Mouse (Mus musculus): ENCODE measurements around the gene Akap1.

DNA sequence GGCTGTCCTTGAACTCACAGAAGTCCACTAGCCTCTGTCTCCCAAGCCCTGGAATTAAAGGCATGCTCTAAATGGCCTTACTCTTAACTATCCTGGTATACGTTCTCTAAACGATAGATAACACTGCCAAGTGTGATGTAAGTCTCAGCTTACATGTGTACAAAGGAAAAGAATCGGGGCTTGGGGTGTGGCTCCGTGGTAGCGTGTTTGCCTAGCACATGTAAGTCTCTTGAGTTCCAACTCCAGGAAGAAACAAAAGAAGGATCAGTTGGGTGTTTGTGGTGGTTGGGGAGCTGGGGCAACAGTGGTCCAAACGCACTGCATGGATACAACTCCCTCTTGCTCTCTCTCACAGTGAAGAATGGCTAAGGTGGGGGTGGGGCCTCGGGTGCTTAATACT, 77.6 kb downstream of the Akap1 start:
- TF ChIP-seq CTCF (IDR thresholded peaks at IDR 0.05; ENCODE audit: low read depth, low read length) (no peak), POLR2A (IDR thresholded peaks at IDR 0.05; ENCODE audit: extremely low read depth, insufficient read depth, low read length) (no peak)
